13 mouse cellular contexts compared by ENCODE assay signal in genomic region chr7:44894175-44894574, GRCm38 (mm10). TPM values are rescaled to one million over a fixed set of nuclear protein-coding genes. Genes with fewer than 3 reads are reported as not detected.
DNase-seq lines count a peak whose midpoint lies in the region; ATAC-seq and TF ChIP-seq lines count a peak whose summit lies in the region.
"Had no signal": no experiment of that assay in that cellular context is flagged by ENCODE, and none has a peak within 500 bp of the region (broad histone marks: within the 10 kb centered on the region; RNA-seq: fewer than 3 reads in every experiment).

No protein-coding gene starts in this region.

- no peak overlapping the region for H3K4me3 ChIP-seq in gastrocnemius, adult 2 months
- no peak overlapping the region for H3K4me3 ChIP-seq in ES-E14 (ENCODE audit: insufficient read depth in 1 of 2, low read depth in 1 of 2, low read length in 2 of 2, poor library complexity in 1 of 2, severe bottlenecking in 1 of 2)
- H3K4me3 ChIP-seq in forebrain, postnatal 0 days (ENCODE audit: low read depth, low read length): no peak overlapping the region
- no peak overlapping the region for H3K4me3 ChIP-seq in midbrain, embryonic 13.5 days (replicated peaks)

- no peak for TF ChIP-seq CTCF in gastrocnemius, adult 2 months (IDR thresholded peaks at IDR 0.05)
- no peak for TF ChIP-seq CTCF in forebrain, postnatal 0 days (IDR thresholded peaks at IDR 0.05; ENCODE audit: low read depth)

- intact Hi-C loops in gastrocnemius, adult 2 months (cut with DNase I): no loop called here

- H3K4me1 ChIP-seq in ES-E14 (ENCODE audit: control insufficient read depth in 2 of 2, insufficient read depth in 2 of 2, low read length in 2 of 2, poor library complexity in 1 of 2): peaks cover 0 to 12% of the 10 kb centered on the region in 2 experiments; a peak in 1 of 4 replicates
- H3K4me1 ChIP-seq in forebrain, postnatal 0 days (ENCODE audit: insufficient read depth): peaks cover 38% of the 10 kb centered on the region
- peaks cover 76% of the 10 kb centered on the region for H3K4me1 ChIP-seq in midbrain, embryonic 13.5 days (replicated peaks)

- H3K9ac ChIP-seq in ES-E14 (ENCODE audit: insufficient read depth, low read depth, low read length, poor library complexity, severe bottlenecking): no peak overlapping the region
- no peak overlapping the region for H3K9ac ChIP-seq in forebrain, postnatal 0 days
- H3K9ac ChIP-seq in midbrain, embryonic 13.5 days (replicated peaks): no peak overlapping the region

- no peaks in the 10 kb centered on the region for H3K27me3 ChIP-seq in forebrain, postnatal 0 days (ENCODE audit: insufficient read depth, low read length)
- no peaks in the 10 kb centered on the region for H3K27me3 ChIP-seq in midbrain, embryonic 13.5 days

- WGBS in forebrain, postnatal 0 days: 89% methylated on average over 3 of the region's 3 CpGs
- WGBS in midbrain, embryonic 13.5 days: 94% methylated on average over 3 of the region's 3 CpGs

- ATAC-seq in forebrain, postnatal 0 days: no peak
- ATAC-seq in midbrain, embryonic 13.5 days: no peak

- H3K4me2 ChIP-seq in forebrain, postnatal 0 days (ENCODE audit: low read depth): no peak overlapping the region
- H3K4me2 ChIP-seq in midbrain, embryonic 13.5 days (replicated peaks): no peak overlapping the region; the same call in 1 of the 2 replicates

- peaks cover 13% of the 10 kb centered on the region for H3K36me3 ChIP-seq in ES-E14 (ENCODE audit: control insufficient read depth, insufficient read depth, low read length, poor library complexity, severe bottlenecking)
- peaks cover 5% of the 10 kb centered on the region for H3K36me3 ChIP-seq in forebrain, postnatal 0 days (ENCODE audit: insufficient read depth)
- peaks cover 20% of the 10 kb centered on the region for H3K36me3 ChIP-seq in midbrain, embryonic 13.5 days

- H3K27ac ChIP-seq in gastrocnemius, adult 2 months: peak overlapping the region; percentile 92; the same call in 1 of the 2 replicates
- H3K27ac ChIP-seq in ES-E14 (ENCODE audit: insufficient read depth, low read depth, low read length, poor library complexity, severe bottlenecking): no peak overlapping the region
- peak overlapping the region; percentile 92 for H3K27ac ChIP-seq in forebrain, postnatal 0 days (ENCODE audit: low read depth, low read length)
- peak overlapping the region; percentile 95 for H3K27ac ChIP-seq in midbrain, embryonic 13.5 days

- DNase-seq in gastrocnemius, adult 2 months: no peak
- no peak for DNase-seq in gastrocnemius, postnatal 4 days (ENCODE audit: low spot score in 2 of 2)
- no peak for DNase-seq in ES-E14 (ENCODE audit: low read depth, low spot score)
- DNase-seq in forebrain, postnatal 0 days: no peak
- DNase-seq in embryo, embryonic 10.5 days (ENCODE audit: low spot score): no peak
- no peak for DNase-seq in kidney, adult 9 months
- DNase-seq in urinary bladder, postnatal 4 days (ENCODE audit: low spot score in 2 of 2): no peak
- DNase-seq: adrenal gland, postnatal 25 days; cerebellum, postnatal 36 days; kidney, postnatal 14 days; layer of hippocampus, postnatal 36 days; lung, postnatal 36 days had no signal

- no peaks in the 10 kb centered on the region for H3K9me3 ChIP-seq in ES-E14 (ENCODE audit: control insufficient read depth, insufficient read depth, low read depth, low read length)
- no peaks in the 10 kb centered on the region for H3K9me3 ChIP-seq in forebrain, postnatal 0 days (ENCODE audit: low read length)
- no peaks in the 10 kb centered on the region for H3K9me3 ChIP-seq in midbrain, embryonic 13.5 days

- in situ Hi-C loops in ES-E14 (cut with MboI; ENCODE audit: low sequenced_read_pairs in 2 of 2, unreplicated experiment in 2 of 2): no loop called here

TF ChIP-seq in ES-E14, 5 proteins besides CTCF, POLR2A, EP300 and RAD21:
- TF ChIP-seq ZC3H11A (IDR thresholded peaks at IDR 0.05; ENCODE audit: borderline replicate concordance, low read depth, low read length) (no peak), MAFK (IDR thresholded peaks at IDR 0.05; ENCODE audit: insufficient read depth, low read depth, low read length) (peak; percentile 64), CHD2 (IDR thresholded peaks at IDR 0.05; ENCODE audit: low read depth, low read length) (no peak)

RNA-seq across cellular contexts. Expression of gene Med25, which starts 1.7 kb away (rescaled TPM):
- total RNA-seq in gastrocnemius, adult 2 months (2021): 10 to 100 TPM; 53.1 to 68.5 TPM
- 10 to 100 TPM; 63.8 to 67.6 TPM for total RNA-seq in gastrocnemius, postnatal 4 days (2021)
- total RNA-seq in ES-E14 (2012; rRNA removed): 88.2 and 121 TPM in 2 replicates
- 113 and 148 TPM in 2 replicates for total RNA-seq in forebrain, postnatal 0 days (2014; rRNA removed)
- 142 and 151 TPM in 2 replicates for polyA plus RNA-seq in forebrain, postnatal 0 days (2015; fragmentation: Nextera tagmentation; extraction: Ambion mirVana)
- polyA plus RNA-seq in midbrain, embryonic 13.5 days (2015; fragmentation: Nextera tagmentation; extraction: Ambion mirVana): 151 and 162 TPM in 2 replicates

RNA-seq across cellular contexts. Expression of gene Fuz, which starts 1.7 kb away (rescaled TPM):
- total RNA-seq in gastrocnemius, adult 2 months (2021): 10 to 100 TPM; 16.4 to 18.6 TPM
- total RNA-seq in gastrocnemius, postnatal 4 days (2021): 10 to 100 TPM; 16.1 to 18.4 TPM
- total RNA-seq in ES-E14 (2012; rRNA removed): 14.2 and 17.2 TPM in 2 replicates
- 17.0 and 22.3 TPM in 2 replicates for total RNA-seq in forebrain, postnatal 0 days (2014; rRNA removed)
- polyA plus RNA-seq in forebrain, postnatal 0 days (2015; fragmentation: Nextera tagmentation; extraction: Ambion mirVana): 13.8 and 16.6 TPM in 2 replicates
- polyA plus RNA-seq in midbrain, embryonic 13.5 days (2015; fragmentation: Nextera tagmentation; extraction: Ambion mirVana): 24.2 and 26.9 TPM in 2 replicates

RNA-seq across cellular contexts. Expression of gene Ptov1, which starts 24.6 kb away (rescaled TPM):
- total RNA-seq in gastrocnemius, adult 2 months (2021): 100 to 1,000 TPM; 126 to 137 TPM
- total RNA-seq in gastrocnemius, postnatal 4 days (2021): 100 to 1,000 TPM; 332 to 346 TPM
- total RNA-seq in ES-E14 (2012; rRNA removed): 144 and 205 TPM in 2 replicates
- total RNA-seq in forebrain, postnatal 0 days (2014; rRNA removed): 404 and 498 TPM in 2 replicates
- 495 and 513 TPM in 2 replicates for polyA plus RNA-seq in forebrain, postnatal 0 days (2015; fragmentation: Nextera tagmentation; extraction: Ambion mirVana)
- 524 and 584 TPM in 2 replicates for polyA plus RNA-seq in midbrain, embryonic 13.5 days (2015; fragmentation: Nextera tagmentation; extraction: Ambion mirVana)

RNA-seq across cellular contexts. Expression of gene Ap2a1, which starts 35.1 kb away (rescaled TPM):
- 10 to 100 TPM; 59.1 to 62.6 TPM for total RNA-seq in gastrocnemius, adult 2 months (2021)
- total RNA-seq in gastrocnemius, postnatal 4 days (2021): 10 to 100 TPM; 84.8 to 88.9 TPM
- total RNA-seq in ES-E14 (2012; rRNA removed): 82.5 and 94.9 TPM in 2 replicates
- 140 and 175 TPM in 2 replicates for total RNA-seq in forebrain, postnatal 0 days (2014; rRNA removed)
- 101 and 113 TPM in 2 replicates for polyA plus RNA-seq in forebrain, postnatal 0 days (2015; fragmentation: Nextera tagmentation; extraction: Ambion mirVana)
- 98.1 and 98.6 TPM in 2 replicates for polyA plus RNA-seq in midbrain, embryonic 13.5 days (2015; fragmentation: Nextera tagmentation; extraction: Ambion mirVana)

RNA-seq across cellular contexts. Expression of gene Pnkp, which starts 37.2 kb away (rescaled TPM):
- total RNA-seq in gastrocnemius, adult 2 months (2021): 10 to 100 TPM; 19.4 to 21.2 TPM
- 10 to 100 TPM; 18.6 to 20.5 TPM for total RNA-seq in gastrocnemius, postnatal 4 days (2021)
- total RNA-seq in ES-E14 (2012; rRNA removed): 37.1 and 76.5 TPM in 2 replicates
- 30.5 and 31.0 TPM in 2 replicates for total RNA-seq in forebrain, postnatal 0 days (2014; rRNA removed)
- polyA plus RNA-seq in forebrain, postnatal 0 days (2015; fragmentation: Nextera tagmentation; extraction: Ambion mirVana): 27.2 and 29.8 TPM in 2 replicates
- polyA plus RNA-seq in midbrain, embryonic 13.5 days (2015; fragmentation: Nextera tagmentation; extraction: Ambion mirVana): 32.3 and 38.5 TPM in 2 replicates
